Mouse (Mus musculus): ENCODE data around the gene Lancl2.

- no peak for TF ChIP-seq CTCF (conservative IDR thresholded peaks at IDR 0.05; ENCODE audit: insufficient read depth, insufficient read length, low read depth, low read length)
- no peak for TF ChIP-seq POLR2A (IDR thresholded peaks at IDR 0.05; ENCODE audit: low read depth, low read length)
Observed at GRCm38 (mm10) chr6:57753962-57754759, 51.8 kb downstream of the Lancl2 start.

All from kidney, adult 2 months (tissue).